Mouse (Mus musculus) midbrain, embryonic 15.5 days (tissue): Measurements from ENCODE around the gene Aldh3b1. TPM values are rescaled to one million over a fixed set of nuclear protein-coding genes. Genes with fewer than 3 reads are reported as not detected.
"Not testable (repeated sequence)": the region's sequence is repeated elsewhere in the genome, so short reads cannot be mapped to it uniquely, and the experiment has no call there.

Experiments used
- ATAC-seq: fragments of 200-750 bp; cut with Nextera tagmentation; replicated peaks from 2 replicates; pipeline ENCODE4 v1.8.0; 2017; ENCODE audit warnings: moderate TSS enrichment
- H3K27ac ChIP-seq: fragments of 300-500 bp; sonication (generic); 2 replicates; pipeline ENCODE4 v1.5.1; 2015; ENCODE audit warnings: mild to moderate bottlenecking, inconsistent platforms
- H3K27me3 ChIP-seq: fragments of 300-500 bp; sonication (generic); replicated peaks from 2 replicates; pipeline ENCODE4 v1.6.1; 2015; ENCODE audit warnings: inconsistent platforms
- H3K36me3 ChIP-seq: fragments of 300-500 bp; sonication (generic); replicated peaks from 2 replicates; pipeline ENCODE4 v1.6.1; 2015; ENCODE audit warnings: inconsistent platforms
- H3K4me1 ChIP-seq: fragments of 300-500 bp; sonication (generic); 2 replicates; pipeline ENCODE4 v1.6.1; 2015; ENCODE audit warnings: inconsistent platforms
- H3K4me2 ChIP-seq: fragments of 300-500 bp; sonication (generic); 2 replicates; pipeline ENCODE4 v1.6.1; 2015; ENCODE audit warnings: inconsistent platforms, mild to moderate bottlenecking, moderate library complexity
- H3K4me3 ChIP-seq: fragments of 300-500 bp; sonication (generic); 2 replicates; pipeline ENCODE4 v1.5.1; 2015; ENCODE audit warnings: mild to moderate bottlenecking, inconsistent platforms
- H3K9ac ChIP-seq: fragments of 300-500 bp; sonication (generic); 2 replicates; pipeline ENCODE4 v1.6.1; 2015; ENCODE audit warnings: mild to moderate bottlenecking, inconsistent platforms
- H3K9me3 ChIP-seq: fragments of 300-500 bp; sonication (generic); 2 replicates; pipeline ENCODE4 v1.6.1; 2016; ENCODE audit warnings: inconsistent platforms
- WGBS: fragments of 180-500 bp; shearing (Covaris S2); methylation state at CpG from one replicate; pipeline ENCODE4 v1.1.7; 2015; ENCODE audit warnings: mixed read lengths; 5-methylcytosine and 5-hydroxymethylcytosine counted together
- polyA plus RNA-seq: library from polyadenylated mRNA; unstranded; fragments of >200 nt; fragmentation: Nextera tagmentation; extraction: Ambion mirVana; gene quantifications from 2 replicates; pipeline ENCODE4 v1.2.1, GENCODE M21; 2015

The Aldh3b1 gene
- polyA plus RNA-seq, 1 experiment from 2014 or later: 1.9 TPM

DNA sequence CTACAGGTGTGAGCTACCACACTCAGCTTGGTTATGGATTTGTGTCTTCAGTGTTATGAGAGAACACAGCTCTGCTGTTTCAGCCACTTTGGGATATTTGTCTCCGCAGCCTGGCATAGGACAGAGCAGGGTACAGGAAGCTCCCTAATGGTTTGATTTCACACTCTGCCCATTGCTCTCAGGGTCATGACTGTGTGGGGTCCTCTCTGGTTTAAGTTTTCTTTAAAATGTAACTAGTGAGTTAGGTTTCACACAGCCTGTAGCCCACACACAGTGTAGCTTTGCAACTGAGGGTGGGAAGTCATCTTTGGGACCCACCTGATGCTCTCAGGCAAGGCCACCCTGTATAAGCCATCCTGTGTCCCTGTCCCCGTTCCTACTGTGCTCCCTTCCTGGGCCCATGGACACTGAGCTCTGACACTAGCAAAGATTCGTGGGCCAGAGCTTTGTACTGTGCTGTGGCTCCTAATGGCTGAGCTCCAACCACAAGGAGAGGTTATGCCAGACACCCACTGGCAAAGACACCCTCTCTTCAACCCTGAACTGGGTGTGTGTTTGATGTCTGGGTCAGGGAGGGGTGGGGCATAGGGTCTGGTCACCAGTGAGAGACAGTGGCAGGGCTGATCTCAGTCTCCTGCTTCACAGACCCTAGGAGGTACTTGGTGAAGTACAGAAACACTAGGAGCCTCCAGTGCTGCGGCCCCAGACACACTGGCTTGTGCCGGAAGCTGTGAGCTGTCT lies 27.9 kb upstream of the Aldh3b1 start:
- H3K4me1 ChIP-seq, ATAC-seq, H3K4me2 ChIP-seq, H3K9ac ChIP-seq, H3K36me3 ChIP-seq, H3K9me3 ChIP-seq, H3K27ac ChIP-seq, H3K27me3 ChIP-seq, H3K4me3 ChIP-seq: not testable (repeated sequence)
- 74% methylated on average over 5 of the region's 5 CpGs for WGBS

DNA sequence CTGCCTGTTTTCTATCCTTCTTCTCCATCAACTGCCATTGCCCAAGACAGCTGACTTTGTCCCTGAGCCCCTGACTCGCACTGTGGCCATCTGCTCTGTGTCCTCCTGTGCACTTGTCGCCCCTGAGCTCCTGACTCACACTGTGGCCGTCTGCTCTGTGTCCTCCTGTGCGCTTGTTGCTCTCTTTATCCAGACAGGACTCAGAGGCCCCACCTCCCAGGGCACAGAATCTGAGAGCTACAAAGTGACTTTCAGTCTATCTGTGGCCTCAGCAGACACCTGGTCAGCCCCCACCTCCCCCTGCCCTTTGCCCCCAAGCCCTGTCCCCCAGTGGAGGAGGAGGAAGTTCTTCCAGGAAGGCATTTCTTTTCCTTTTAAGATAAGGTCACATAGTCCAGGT lies 26.2 kb upstream of the Aldh3b1 start:
- WGBS: 58% methylated on average over 4 of the region's 4 CpGs
- no peak for ATAC-seq

DNA sequence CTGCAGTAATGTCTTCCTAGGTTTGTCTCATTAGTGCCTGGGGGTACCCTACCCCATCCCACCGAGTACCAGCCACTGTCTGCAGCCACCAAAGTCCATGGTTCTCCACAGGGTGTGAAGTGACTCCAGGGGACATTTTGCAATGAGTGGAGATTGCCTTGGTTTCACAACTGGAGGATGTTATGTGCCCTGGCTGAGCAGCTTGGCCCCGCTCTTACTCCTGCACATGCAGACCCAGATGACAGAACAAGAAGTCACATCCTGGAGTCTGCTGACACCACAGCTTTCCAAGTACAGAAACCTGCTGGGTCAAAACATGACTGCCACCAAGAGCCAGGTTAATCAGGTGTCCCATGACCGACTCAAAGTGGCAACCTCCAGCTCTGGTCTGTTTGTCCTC lies 25.4 kb upstream of the Aldh3b1 start:
- no peaks in the 10 kb centered on the region for H3K36me3 ChIP-seq
- no peaks in the 10 kb centered on the region for H3K27me3 ChIP-seq
- H3K4me3 ChIP-seq: no peak overlapping the region
- no peaks in the 10 kb centered on the region for H3K9me3 ChIP-seq
- H3K4me1 ChIP-seq: no peaks in the 10 kb centered on the region
- H3K27ac ChIP-seq: no peak overlapping the region
- no peak for ATAC-seq
- 81% methylated on average over 3 of the region's 3 CpGs for WGBS
- H3K9ac ChIP-seq: no peak overlapping the region
- H3K4me2 ChIP-seq: no peak overlapping the region

More for the DNA sequence above, 26.2 kb upstream of the Aldh3b1 start:
- Histone ChIP-seq H3K4me3 (no peak overlapping the region), H3K4me1 (no peaks in the 10 kb centered on the region), H3K9ac (no peak overlapping the region), H3K4me2 (no peak overlapping the region), H3K27ac (no peak overlapping the region), H3K27me3 (no peaks in the 10 kb centered on the region), H3K36me3 (no peaks in the 10 kb centered on the region), H3K9me3 (no peaks in the 10 kb centered on the region)

DNA sequence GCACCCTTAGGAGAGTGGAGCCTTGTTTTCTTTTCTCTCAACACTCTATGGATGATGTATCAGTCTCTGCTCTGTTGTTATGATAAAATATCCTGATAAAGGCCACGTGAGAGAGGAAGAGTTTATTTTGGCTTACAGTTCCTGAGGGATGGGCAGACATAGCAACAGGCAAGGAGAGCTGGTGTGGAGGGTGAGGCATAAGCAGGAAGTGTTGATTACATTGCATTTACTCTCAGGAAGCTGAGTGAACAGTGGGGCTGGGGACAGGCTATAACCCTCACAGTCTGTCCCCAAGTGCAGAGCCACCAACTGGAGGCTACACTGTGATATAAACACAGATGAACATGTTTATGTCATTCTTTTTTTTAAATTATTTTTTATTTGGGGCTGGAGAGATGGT lies 22.5 kb upstream of the Aldh3b1 start:
- WGBS: 36% methylated on average over 1 of the region's 1 CpGs
- no peaks in the 10 kb centered on the region for H3K4me1 ChIP-seq
- no peaks in the 10 kb centered on the region for H3K27me3 ChIP-seq
- no peak overlapping the region for H3K4me3 ChIP-seq
- no peak overlapping the region for H3K4me2 ChIP-seq
- no peak overlapping the region for H3K9ac ChIP-seq
- no peaks in the 10 kb centered on the region for H3K36me3 ChIP-seq
- no peak for ATAC-seq
- H3K27ac ChIP-seq: no peak overlapping the region
- no peaks in the 10 kb centered on the region for H3K9me3 ChIP-seq

DNA sequence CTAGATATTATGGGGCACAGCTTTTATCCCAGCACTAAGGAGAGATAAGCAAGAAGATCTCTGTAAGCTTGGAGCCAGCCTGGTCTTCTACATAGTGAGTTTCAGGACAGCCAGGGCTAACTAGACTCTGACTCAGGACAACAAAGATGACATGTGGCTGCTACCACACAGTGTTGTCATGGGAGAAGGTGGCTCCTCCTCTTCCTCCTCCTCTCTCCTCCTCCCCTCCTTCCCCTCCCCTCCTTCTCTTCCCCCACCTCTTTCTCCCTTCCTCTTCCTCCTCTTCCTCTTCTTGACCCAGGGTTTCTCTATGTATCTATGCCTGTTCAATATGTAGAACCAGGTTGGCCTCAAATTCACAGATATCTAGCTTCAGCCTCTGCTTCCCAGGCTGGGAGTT lies 21.9 kb upstream of the Aldh3b1 start:
- ATAC-seq: no peak
- Histone ChIP-seq H3K36me3 (no peaks in the 10 kb centered on the region), H3K4me2 (no peak overlapping the region), H3K9me3 (no peaks in the 10 kb centered on the region), H3K27me3 (no peaks in the 10 kb centered on the region), H3K27ac (no peak overlapping the region), H3K4me1 (no peaks in the 10 kb centered on the region), H3K9ac (no peak overlapping the region), H3K4me3 (no peak overlapping the region)

DNA sequence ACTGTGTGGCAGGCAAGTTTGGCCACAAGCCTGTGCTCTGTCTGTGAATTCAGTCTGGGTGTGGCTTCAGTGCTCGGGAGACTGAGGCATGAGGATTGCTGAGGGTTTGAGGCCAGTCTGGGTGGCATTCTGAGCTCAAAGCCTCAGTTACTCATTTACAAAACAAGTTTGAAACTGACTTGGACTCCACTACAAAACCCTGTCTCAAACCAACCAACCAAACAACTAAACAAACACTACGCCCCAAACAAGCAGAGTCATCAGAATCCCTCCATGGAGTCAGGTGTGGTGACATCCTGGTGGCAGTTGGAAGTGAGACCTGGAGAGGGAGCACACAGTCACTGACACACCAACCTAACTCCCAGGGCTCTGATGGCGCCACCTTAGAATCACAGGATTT lies 20.7 kb upstream of the Aldh3b1 start:
- Histone ChIP-seq H3K27me3 (no peaks in the 10 kb centered on the region), H3K9ac (no peak overlapping the region), H3K27ac (no peak overlapping the region), H3K4me1 (no peaks in the 10 kb centered on the region), H3K4me3 (no peak overlapping the region), H3K9me3 (no peaks in the 10 kb centered on the region), H3K4me2 (no peak overlapping the region), H3K36me3 (no peaks in the 10 kb centered on the region)
- ATAC-seq: no peak
- WGBS: 88% methylated on average over 3 of the region's 3 CpGs

DNA sequence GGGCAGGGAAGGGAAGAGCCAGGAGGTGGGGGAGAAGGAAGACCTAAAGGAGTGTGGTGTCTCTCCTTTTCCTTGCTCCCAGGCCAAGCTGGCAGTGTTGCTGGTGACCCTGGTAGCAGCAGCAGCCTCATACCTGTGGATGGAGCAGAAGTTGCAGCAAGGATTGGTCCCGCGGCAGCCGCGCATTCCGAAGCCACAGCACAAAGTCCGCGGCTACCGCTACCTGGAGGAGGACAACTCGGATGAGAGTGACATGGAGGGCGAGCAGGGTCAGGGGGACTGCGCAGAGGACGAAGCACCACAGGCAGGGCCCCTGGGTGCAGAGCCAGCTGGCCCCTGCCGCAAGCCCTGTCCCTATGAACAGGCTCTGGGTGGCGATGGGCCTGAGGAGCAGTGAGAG lies 18.9 kb upstream of the Aldh3b1 start:
- 75% methylated on average over 14 of the region's 14 CpGs for WGBS
- no peak overlapping the region for H3K9ac ChIP-seq
- H3K27me3 ChIP-seq: 0 out of 2 replicates have a peak, but pooled peaks cover 3% of the 10 kb centered on the region
- no peak overlapping the region for H3K27ac ChIP-seq
- no peaks in the 10 kb centered on the region for H3K36me3 ChIP-seq
- no peak overlapping the region for H3K4me3 ChIP-seq
- H3K4me1 ChIP-seq: no peaks in the 10 kb centered on the region
- no peak overlapping the region for H3K4me2 ChIP-seq
- H3K9me3 ChIP-seq: no peaks in the 10 kb centered on the region
- no peak for ATAC-seq

DNA sequence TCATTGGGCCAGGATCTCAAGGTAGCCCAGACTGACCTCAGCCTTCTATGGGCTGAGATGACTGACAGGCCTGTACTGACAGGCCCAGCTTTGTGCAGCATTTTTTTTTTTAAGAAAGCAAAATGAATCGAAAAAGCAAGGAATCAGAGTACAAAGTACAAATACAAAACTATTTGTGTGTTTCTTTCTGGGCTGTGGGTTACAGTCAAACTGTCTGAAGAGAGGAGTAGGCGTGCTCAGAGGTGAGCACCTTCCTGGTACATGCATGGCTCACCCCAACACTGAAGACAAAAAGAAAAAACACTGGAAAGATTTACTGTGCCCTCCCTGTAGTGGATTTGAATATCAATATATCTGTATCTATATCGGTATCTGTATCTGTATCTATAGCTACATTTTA lies 18.2 kb upstream of the Aldh3b1 start:
- Histone ChIP-seq H3K9me3 (no peaks in the 10 kb centered on the region), H3K4me3 (no peak overlapping the region), H3K4me1 (no peaks in the 10 kb centered on the region), H3K27me3 (0 out of 2 replicates have a peak, but pooled peaks cover 3% of the 10 kb centered on the region), H3K4me2 (no peak overlapping the region), H3K27ac (no peak overlapping the region), H3K36me3 (no peaks in the 10 kb centered on the region), H3K9ac (no peak overlapping the region)
- ATAC-seq: no peak
- 72% methylated on average over 3 of the region's 3 CpGs for WGBS

DNA sequence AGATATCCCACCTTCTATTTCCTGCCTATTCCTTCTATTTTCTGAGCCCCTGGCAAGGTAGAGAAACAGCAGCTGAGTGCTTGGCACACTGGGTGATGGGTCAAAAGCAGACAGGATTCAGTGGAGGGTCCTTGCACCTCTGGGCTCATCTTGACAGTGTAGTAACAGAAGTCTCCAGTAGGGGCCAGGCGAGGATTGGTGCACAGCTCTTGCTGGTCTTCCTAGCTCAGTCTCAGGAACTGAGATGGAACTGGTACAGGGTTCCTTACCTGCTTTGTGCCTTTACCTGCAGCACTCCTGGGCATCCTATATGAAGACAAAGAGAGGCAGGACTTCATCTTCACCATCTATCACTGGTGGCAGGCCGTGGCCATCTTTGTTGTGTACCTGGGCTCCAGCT lies 17.1 kb upstream of the Aldh3b1 start:
- H3K4me1 ChIP-seq: no peaks in the 10 kb centered on the region
- no peak overlapping the region for H3K4me3 ChIP-seq
- no peaks in the 10 kb centered on the region for H3K36me3 ChIP-seq
- no peak overlapping the region for H3K27ac ChIP-seq
- H3K9me3 ChIP-seq: no peaks in the 10 kb centered on the region
- no peak overlapping the region for H3K9ac ChIP-seq
- 0 out of 2 replicates have a peak, but pooled peaks cover 3% of the 10 kb centered on the region for H3K27me3 ChIP-seq
- H3K4me2 ChIP-seq: no peak overlapping the region
- 24% methylated on average over 2 of the region's 2 CpGs for WGBS
- ATAC-seq: peak; percentile 72; the same call in 1 of the 2 replicates

DNA sequence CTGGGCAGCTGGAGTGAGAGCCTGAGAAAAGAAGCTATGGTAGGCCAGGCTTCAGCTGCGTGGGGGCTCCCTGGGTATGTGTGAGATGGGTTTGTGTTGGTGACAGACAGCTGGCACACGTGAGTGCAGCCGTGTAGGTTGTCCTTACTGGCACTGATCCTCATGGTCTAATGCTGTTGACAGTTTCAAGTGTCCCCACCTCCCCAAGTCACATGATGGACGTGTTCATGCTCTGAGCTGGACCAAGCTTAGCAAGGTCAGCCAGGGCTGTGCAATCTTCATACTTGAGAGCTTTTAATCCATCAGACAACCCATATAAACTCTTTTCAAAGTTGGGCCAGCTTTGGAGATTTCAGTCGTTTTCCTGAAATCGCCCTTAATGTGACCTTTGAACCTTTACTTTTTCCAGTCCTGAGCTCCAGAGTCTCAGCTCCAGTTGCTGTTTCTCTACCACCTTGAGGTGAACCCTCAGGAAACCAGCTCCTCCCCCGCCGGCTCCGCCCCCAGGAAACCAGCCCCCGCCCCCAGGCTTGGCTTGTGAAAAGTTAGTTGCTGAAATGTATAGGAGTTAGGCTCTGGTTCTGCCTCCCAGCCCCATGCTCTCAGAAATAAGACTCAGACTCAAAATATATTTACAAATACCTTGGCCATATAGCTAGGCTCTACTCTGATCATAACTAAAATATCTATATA lies 16.4 kb upstream of the Aldh3b1 start:
- no peaks in the 10 kb centered on the region for H3K4me1 ChIP-seq
- 37% methylated on average over 10 of the region's 10 CpGs for WGBS
- H3K27ac ChIP-seq: no peak overlapping the region
- no peaks in the 10 kb centered on the region for H3K9me3 ChIP-seq
- no peaks in the 10 kb centered on the region for H3K36me3 ChIP-seq
- no peak overlapping the region for H3K4me2 ChIP-seq
- H3K4me3 ChIP-seq: no peak overlapping the region
- 0 out of 2 replicates have a peak, but pooled peaks cover 3% of the 10 kb centered on the region for H3K27me3 ChIP-seq
- H3K9ac ChIP-seq: no peak overlapping the region
- no peak for ATAC-seq

DNA sequence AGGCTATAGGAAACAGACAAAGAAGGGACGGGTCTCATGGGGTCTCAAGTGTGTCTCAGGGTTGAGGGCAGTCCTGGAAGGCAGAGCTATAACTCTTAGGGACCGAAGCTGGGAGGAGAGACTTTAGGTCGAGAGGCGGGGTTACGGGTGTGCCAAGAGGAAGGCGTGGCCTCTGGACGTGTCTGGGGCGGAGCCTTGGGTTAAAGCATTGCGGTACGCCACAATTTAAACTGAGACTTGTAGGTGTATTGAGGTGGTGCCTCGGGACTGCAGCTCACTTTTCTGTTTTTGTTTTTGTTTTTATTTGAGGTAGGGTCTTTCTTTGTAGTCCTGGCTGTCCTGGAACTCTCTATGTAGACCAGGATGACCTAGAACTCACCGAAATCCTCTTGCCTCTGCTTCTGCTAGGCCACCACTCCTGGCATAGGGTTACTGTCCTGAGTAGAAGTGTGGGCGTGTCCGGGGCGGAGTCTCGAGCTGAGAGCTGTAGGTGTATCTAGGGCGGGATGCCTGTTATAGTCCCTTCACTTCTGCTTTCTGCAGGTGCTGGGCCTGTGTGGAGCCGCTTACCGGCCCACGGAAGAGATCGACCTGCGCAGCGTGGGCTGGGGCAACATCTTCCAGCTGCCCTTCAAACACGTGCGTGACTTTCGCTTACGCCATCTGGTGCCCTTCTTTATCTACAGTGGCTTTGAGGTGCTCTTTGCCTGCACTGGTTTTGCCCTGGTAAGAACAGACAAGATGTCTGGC lies 13.6 kb upstream of the Aldh3b1 start:
- Histone ChIP-seq H3K27me3 (0 out of 2 replicates have a peak, but pooled peaks cover 3% of the 10 kb centered on the region), H3K9me3 (no peaks in the 10 kb centered on the region), H3K36me3 (no peaks in the 10 kb centered on the region), H3K27ac (no peak overlapping the region), H3K4me3 (no peak overlapping the region), H3K9ac (no peak overlapping the region), H3K4me2 (peak overlapping the region; percentile 3; the same call in 1 of the 2 replicates), H3K4me1 (no peaks in the 10 kb centered on the region)
- ATAC-seq: no peak
- WGBS: 26% methylated on average over 27 of the region's 27 CpGs

DNA sequence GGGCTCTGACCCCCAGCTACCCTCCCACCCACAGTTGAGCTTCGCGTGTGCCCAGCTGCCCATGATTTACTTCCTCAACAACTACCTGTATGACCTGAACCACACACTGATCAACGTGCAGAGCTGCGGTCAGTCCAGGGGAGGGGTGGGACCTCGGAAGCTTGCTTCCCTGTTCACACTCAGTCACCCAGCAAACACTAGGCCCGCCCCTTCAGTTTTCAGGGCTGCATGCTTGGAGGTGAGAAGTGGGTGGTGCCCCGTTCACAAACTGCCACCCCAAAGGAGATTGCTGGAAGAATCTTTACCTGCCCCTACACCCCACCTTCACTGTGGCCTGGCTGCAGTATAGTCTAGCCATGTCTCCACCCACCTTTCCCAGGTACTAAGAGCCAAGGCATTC lies 12.7 kb upstream of the Aldh3b1 start:
- no peaks in the 10 kb centered on the region for H3K4me1 ChIP-seq
- no peak for ATAC-seq
- no peaks in the 10 kb centered on the region for H3K9me3 ChIP-seq
- H3K4me3 ChIP-seq: no peak overlapping the region
- no peak overlapping the region for H3K27ac ChIP-seq
- no peak overlapping the region for H3K9ac ChIP-seq
- WGBS: 83% methylated on average over 7 of the region's 7 CpGs
- H3K36me3 ChIP-seq: no peaks in the 10 kb centered on the region
- no peak overlapping the region for H3K4me2 ChIP-seq
- 0 out of 2 replicates have a peak, but pooled peaks cover 3% of the 10 kb centered on the region for H3K27me3 ChIP-seq
